Mouse (Mus musculus): ENCODE data around the gene Sh2d3c. TPM values are rescaled to one million over a fixed set of nuclear protein-coding genes. Genes with fewer than 3 reads are reported as not detected.

Sh2d3c gene
- polyA plus RNA-seq, 1 experiment = 0.06 TPM

GRCm38 (mm10) chr2:32787176-32787575, 66.3 kb downstream of the Sh2d3c start:
- no peaks in the 10 kb centered on the region for H3K9me3 ChIP-seq (ENCODE audit: control insufficient read depth, low read length)
- H3K36me3 ChIP-seq (ENCODE audit: control insufficient read depth) = no peaks in the 10 kb centered on the region
- H3K27me3 ChIP-seq (ENCODE audit: control insufficient read depth) = no peaks in the 10 kb centered on the region
- no peaks in the 10 kb centered on the region for H3K4me1 ChIP-seq (ENCODE audit: control insufficient read depth)
- TF ChIP-seq TAL1 (IDR thresholded peaks at IDR 0.05; ENCODE audit: low read length) = no peak
- no peak for TF ChIP-seq GATA1 (IDR thresholded peaks at IDR 0.05; ENCODE audit: low read length)
- H3K4me3 ChIP-seq (replicated peaks) = no peak overlapping the region

GRCm38 (mm10) chr2:32788581-32788980, 67.7 kb downstream of the Sh2d3c start:
- TF ChIP-seq TAL1 (IDR thresholded peaks at IDR 0.05; ENCODE audit: low read length) (no peak), GATA1 (IDR thresholded peaks at IDR 0.05; ENCODE audit: low read length) (no peak)
- Histone ChIP-seq H3K36me3 (ENCODE audit: control insufficient read depth) (no peaks in the 10 kb centered on the region), H3K9me3 (ENCODE audit: control insufficient read depth, low read length) (no peaks in the 10 kb centered on the region), H3K4me3 (replicated peaks) (no peak overlapping the region), H3K27me3 (ENCODE audit: control insufficient read depth) (no peaks in the 10 kb centered on the region), H3K4me1 (ENCODE audit: control insufficient read depth) (no peaks in the 10 kb centered on the region)

- H3K4me1 ChIP-seq (ENCODE audit: control insufficient read depth) = no peaks in the 10 kb centered on the region
- TF ChIP-seq TAL1 (IDR thresholded peaks at IDR 0.05; ENCODE audit: low read length) (no peak), GATA1 (IDR thresholded peaks at IDR 0.05; ENCODE audit: low read length) (no peak)
Measured at GRCm38 (mm10) chr2:32791297-32791696, 70.4 kb downstream of the Sh2d3c start.

GRCm38 (mm10) chr2:32795748-32796418, 75.0 kb downstream of the Sh2d3c start:
- no peaks in the 10 kb centered on the region for H3K27me3 ChIP-seq (ENCODE audit: control insufficient read depth)
- no peak overlapping the region for H3K4me3 ChIP-seq (replicated peaks)
- no peaks in the 10 kb centered on the region for H3K4me1 ChIP-seq (ENCODE audit: control insufficient read depth)
- no peaks in the 10 kb centered on the region for H3K9me3 ChIP-seq (ENCODE audit: control insufficient read depth, low read length)
- H3K36me3 ChIP-seq (ENCODE audit: control insufficient read depth) = no peaks in the 10 kb centered on the region; the same call in 1 of the 2 replicates
- TF ChIP-seq GATA1 (IDR thresholded peaks at IDR 0.05; ENCODE audit: low read length) (no peak), TAL1 (IDR thresholded peaks at IDR 0.05; ENCODE audit: low read length) (no peak)

More at GRCm38 (mm10) chr2:32791297-32791696, 70.4 kb downstream of the Sh2d3c start:
- H3K36me3 ChIP-seq (ENCODE audit: control insufficient read depth) = no peaks in the 10 kb centered on the region
- no peak overlapping the region for H3K4me3 ChIP-seq (replicated peaks)
- no peaks in the 10 kb centered on the region for H3K9me3 ChIP-seq (ENCODE audit: control insufficient read depth, low read length)
- no peaks in the 10 kb centered on the region for H3K27me3 ChIP-seq (ENCODE audit: control insufficient read depth)

GRCm38 (mm10) chr2:32798251-32798962, 77.6 kb downstream of the Sh2d3c start:
- Histone ChIP-seq H3K36me3 (ENCODE audit: control insufficient read depth) (no peaks in the 10 kb centered on the region; the same call in 1 of the 2 replicates), H3K9me3 (ENCODE audit: control insufficient read depth, low read length) (no peaks in the 10 kb centered on the region), H3K4me3 (replicated peaks) (no peak overlapping the region), H3K4me1 (ENCODE audit: control insufficient read depth) (no peaks in the 10 kb centered on the region), H3K27me3 (ENCODE audit: control insufficient read depth) (no peaks in the 10 kb centered on the region)
- TF ChIP-seq TAL1 (IDR thresholded peaks at IDR 0.05; ENCODE audit: low read length) (no peak), GATA1 (IDR thresholded peaks at IDR 0.05; ENCODE audit: low read length) (no peak)

Other genes with a start within 250 kb of the Sh2d3c start
- gene Fam102a, start 185.7 kb upstream of the Sh2d3c start, polyA plus RNA-seq (2012) = 0.03 and 0.06 TPM in 2 replicates
- 1.2 and 1.7 TPM in 2 replicates for gene Dpm2, start 150.2 kb upstream of the Sh2d3c start, polyA plus RNA-seq (2012)
- gene Pip5kl1, start 146.3 kb upstream of the Sh2d3c start, polyA plus RNA-seq (2012) = not detected in 2 replicates
- gene 9430097D07Rik, start 145.4 kb upstream of the Sh2d3c start, polyA plus RNA-seq (2012) = not detected in 2 replicates
- 0.21 and 0.30 TPM in 2 replicates for gene St6galnac4, start 134.0 kb upstream of the Sh2d3c start, polyA plus RNA-seq (2012)
- 0.52 and 0.89 TPM in 2 replicates for gene St6galnac6, start 121.3 kb upstream of the Sh2d3c start, polyA plus RNA-seq (2012)
- 0.08 TPM in 1 of 2 replicates, not detected in the other for gene Ak1, start 99.3 kb upstream of the Sh2d3c start, polyA plus RNA-seq (2012)
- gene Eng, start 74.5 kb upstream of the Sh2d3c start, polyA plus RNA-seq (2012) = 0.60 and 0.69 TPM in 2 replicates
- 1.0 and 1.2 TPM in 2 replicates for gene Fpgs, start 16.9 kb upstream of the Sh2d3c start, polyA plus RNA-seq (2012)
- 6.1 and 10.2 TPM in 2 replicates for gene Cdk9, start 8.0 kb upstream of the Sh2d3c start, polyA plus RNA-seq (2012)
- gene 6330409D20Rik, start 20.0 kb downstream of the Sh2d3c start, polyA plus RNA-seq (2012) = not detected in 2 replicates
- gene Tor2a, start 36.2 kb downstream of the Sh2d3c start, polyA plus RNA-seq (2012) = 1.5 and 2.4 TPM in 2 replicates
- 0.02 TPM in 1 of 2 replicates, not detected in the other for gene Ttc16, start 54.6 kb downstream of the Sh2d3c start, polyA plus RNA-seq (2012)
- 0.06 TPM in 1 of 2 replicates, not detected in the other for gene Ptrh1, start 54.7 kb downstream of the Sh2d3c start, polyA plus RNA-seq (2012)
- not detected in 2 replicates for gene Cfap157, start 63.4 kb downstream of the Sh2d3c start, polyA plus RNA-seq (2012)
- 0.02 and 0.03 TPM in 2 replicates for gene Stxbp1, start 126.2 kb downstream of the Sh2d3c start, polyA plus RNA-seq (2012)
- 0.11 and 0.13 TPM in 2 replicates for gene Fam129b, start 155.1 kb downstream of the Sh2d3c start, polyA plus RNA-seq (2012)
- 157 and 173 TPM in 2 replicates for gene Rpl12, start 240.5 kb downstream of the Sh2d3c start, polyA plus RNA-seq (2012)
- gene Lrsam1, start 240.6 kb downstream of the Sh2d3c start, polyA plus RNA-seq (2012) = 0.18 and 0.20 TPM in 2 replicates